Mouse (Mus musculus): ENCODE results near the gene C1qb.

C1qb gene

DNA sequence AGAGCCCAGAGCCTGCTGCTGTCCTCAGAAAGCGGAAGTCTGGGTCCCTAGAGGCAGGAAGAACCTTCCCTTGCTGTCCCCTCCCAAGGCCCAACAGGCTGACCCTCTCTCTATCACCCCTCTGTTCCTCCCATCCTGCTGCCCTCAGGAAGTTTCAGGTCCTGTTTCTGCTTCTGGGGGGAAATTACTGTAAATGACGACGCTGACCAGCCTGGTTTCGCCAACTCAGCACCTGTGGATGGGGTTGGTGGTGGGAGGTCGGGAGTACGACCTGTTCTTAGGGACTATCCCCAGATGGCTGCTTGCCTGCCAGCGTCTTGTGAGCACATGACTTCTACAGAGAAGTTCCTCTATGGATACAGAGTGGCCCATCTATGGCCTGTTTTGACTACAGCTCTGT is at the start of gene C1qb:
C1qb (minus strand) TSS at position 87 of the 400 bp plus-strand sequence.
- DNase-seq, result peak; percentile 22

DNA sequence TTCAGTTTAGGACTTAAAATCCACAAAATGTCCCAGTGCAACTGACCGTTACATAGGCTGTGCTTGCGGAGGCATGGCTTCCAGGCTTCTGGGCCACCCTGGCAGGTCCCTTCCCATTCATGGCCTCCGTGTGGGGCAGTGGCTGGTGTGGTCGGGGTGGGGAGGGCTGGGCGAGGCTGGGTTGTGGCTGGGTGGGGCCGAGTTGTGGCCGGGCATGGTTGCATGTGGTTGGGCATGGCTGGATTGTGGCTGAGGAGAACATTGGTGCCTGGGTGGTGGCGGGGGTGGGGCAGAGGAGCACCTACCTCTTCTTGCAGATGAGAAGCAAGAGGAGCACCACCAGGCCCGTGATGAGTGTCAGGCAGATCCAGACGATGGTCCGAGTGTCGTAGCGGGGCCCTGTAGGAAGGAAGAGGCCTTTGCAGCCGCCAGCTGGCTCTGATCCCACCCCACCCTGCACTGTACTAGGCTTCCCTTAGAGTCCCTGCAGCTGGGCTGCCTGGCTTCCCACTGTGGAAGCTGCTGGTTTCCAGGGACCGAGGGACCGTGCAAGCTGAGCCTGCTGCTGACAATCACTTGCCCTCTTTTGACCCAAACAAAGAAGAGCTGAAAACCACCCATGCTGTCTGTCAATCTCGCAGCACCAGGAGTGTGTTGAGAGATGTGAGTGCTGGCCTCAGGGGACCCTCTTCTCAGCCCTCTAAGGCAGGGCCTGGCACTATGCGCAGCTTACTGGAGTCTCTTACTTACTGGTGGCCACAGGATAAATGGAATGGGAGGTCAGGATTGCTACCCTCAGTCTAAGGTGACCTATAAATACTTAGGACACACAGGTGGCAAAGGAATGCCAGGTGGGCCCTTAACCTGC is 49.0 kb upstream of the C1qb start:
- peak; percentile 44 for DNase-seq

DNA sequence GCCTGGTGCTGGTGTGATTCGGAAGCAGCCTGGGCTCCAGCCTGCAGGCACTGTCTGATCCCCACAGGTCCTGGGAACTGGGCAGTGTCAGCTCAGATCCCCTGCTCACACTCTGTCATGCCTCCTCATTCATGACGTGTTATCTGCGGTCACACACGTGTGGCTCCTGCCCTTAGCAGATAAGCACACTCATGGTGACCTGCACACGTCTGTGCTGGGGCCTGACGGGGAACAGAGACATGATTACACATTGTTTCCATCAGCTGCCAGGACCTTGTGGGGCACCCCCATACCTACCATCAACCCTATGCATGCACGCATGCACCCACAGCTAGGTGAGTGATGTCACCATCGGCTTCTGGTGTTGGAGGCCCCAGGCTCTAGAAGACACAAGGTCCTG is 44.5 kb upstream of the C1qb start:
- peak; percentile 70 for DNase-seq

DNA sequence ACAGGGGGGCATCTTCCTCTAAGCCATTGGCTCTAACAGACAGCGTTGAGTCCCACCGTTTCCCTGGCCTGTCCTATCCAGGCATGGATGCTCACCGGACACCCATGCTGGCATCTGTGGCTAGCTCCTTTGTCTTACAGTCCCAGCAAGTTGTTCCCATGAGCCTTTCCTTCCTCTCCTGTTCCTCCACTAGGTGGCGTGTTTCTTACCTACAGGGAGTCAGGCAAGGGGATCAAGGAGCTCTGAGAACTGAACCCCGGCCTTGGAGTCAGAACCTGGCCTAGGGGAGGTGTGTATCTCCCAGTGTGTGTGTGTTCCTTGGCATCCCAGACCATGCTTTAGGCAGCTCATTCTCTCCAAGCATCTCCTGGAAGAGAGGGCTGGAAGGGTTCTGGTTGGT is 42.9 kb upstream of the C1qb start:
- peak; percentile 37 for DNase-seq

DNA sequence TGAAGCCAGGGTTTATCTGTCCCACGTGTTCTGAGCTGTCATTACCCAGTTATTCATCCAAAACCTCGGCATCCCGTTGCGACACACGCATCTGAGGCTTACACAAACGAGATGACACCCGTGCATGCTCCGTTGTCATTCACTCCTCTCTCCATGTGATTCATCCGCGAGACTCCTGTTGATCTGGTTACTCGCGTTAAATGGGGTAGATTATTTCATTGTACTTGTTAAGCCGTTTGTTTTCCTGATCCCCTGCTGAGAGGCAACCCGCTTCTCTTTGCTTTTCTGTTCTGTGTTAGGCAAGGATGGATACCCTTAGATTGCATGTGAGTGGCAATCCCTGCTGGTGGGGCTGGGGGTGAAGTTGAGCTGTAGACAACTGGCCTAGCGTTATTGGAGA is 39.8 kb upstream of the C1qb start:
- DNase-seq, result no peak

DNA sequence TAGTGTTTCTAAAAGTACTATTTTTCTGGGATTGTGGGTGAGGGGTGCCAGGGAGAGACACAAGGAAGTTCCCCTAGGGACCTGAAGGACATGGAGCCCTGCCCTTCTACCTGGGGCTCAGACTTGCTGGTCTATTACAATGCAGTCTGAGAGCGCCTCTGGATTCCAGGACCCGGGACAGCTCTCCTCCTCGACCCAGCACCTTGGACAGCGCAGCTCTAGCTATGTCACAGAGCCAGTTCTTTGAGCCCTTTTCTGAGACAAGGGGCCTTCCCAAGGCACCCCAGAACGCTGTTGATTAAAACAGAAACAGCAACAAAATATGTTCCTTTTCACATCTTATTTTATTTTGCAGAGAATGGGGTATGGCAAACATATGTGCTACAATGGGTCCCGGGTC is 38.5 kb upstream of the C1qb start:
- peak; percentile 67 for DNase-seq

DNA sequence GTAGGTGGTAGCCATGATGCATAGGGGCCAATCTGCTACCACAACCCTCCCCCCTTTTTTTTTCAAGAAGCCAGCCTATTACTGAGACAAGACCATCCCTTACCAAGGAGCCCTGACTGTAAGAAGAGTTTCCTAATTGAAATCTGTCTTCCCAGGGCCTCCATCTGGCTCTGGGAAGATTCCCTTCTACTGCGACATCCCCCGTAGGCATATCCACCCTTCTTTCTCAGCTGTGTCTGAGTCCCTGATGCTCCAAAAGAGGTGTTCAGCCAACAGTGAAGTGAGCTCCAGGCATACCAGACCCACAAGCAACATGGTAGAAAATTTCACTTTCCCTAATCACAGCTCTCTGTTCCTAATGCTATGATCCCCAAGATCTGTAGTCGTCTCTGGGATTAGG is 33.5 kb upstream of the C1qb start:
- no peak for DNase-seq

DNA sequence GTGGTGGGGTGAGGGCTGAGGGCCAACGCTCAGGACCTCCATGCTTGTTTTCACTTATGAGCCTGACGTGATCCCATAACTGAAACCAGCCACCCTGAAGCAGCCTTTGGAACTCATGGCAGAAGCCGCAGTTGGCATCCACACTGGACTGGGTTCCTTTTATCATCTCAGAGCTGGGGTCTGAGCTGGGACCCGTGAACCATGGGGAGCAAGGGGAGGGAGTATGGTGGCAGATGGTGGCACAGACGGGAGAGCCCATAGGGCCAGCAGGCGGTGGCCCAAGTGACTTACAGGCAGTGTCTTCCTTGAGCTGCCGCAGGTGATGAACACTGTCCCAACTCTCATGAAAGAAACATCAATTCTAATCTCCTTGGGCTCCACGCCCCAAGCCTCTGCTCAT is 32.8 kb upstream of the C1qb start:
- DNase-seq, result no peak

DNA sequence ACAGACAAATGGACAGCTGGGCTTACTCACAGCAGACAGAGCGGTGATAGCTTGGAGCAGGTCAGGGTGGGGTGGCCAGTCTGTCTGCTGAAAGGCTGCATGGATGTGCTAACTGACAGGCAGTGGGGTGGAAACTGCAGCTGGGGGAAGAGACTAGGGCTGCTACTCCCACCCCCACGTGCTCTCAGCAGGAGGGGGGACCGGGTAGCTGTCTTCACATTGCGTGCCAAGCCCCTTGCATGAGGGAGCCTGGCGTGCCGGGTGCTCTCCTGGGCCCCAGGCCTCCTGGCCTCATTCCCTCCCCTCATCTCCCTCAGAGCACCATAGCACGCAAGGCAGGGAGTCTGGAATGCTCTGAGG is 31.2 kb upstream of the C1qb start:
- no peak for DNase-seq

DNA sequence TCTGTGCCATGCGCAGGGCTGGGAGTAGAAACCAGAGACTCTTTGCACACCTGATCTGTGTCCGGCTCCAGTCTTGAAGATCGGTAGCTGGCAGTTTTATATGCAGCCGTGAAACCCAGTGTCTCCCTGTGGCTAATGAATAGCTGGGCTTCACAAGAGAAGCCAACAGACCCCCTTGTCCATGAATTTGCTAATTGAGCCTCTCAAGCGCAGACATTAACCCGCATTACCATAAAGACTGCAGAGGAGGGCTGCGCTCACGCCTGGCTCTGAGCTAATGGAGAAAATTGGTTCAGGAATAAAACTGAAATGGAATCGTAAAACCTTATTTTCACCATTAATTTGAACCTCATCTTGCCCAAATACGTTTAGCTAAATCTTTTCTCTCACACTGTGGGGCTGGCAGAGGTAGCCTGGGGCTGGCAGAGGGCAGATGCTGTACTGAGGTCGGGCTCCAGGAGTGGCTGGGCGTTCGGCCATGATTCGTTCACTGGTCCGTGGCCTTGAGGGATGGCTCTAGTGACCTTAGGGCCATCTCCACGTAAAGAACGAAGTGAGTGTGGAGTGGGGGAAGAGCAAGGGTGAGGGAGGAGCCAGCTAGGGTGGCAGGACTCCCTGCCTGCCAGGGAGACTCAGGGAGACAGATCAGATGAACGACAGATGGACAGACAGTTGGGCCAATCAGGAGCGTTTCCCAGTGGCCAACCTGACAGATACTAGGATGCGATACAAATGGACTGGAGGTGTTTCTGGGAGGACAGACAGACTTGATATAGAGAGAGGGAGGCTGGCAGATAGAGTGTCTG is 30.6 kb upstream of the C1qb start:
- no peak for DNase-seq

DNA sequence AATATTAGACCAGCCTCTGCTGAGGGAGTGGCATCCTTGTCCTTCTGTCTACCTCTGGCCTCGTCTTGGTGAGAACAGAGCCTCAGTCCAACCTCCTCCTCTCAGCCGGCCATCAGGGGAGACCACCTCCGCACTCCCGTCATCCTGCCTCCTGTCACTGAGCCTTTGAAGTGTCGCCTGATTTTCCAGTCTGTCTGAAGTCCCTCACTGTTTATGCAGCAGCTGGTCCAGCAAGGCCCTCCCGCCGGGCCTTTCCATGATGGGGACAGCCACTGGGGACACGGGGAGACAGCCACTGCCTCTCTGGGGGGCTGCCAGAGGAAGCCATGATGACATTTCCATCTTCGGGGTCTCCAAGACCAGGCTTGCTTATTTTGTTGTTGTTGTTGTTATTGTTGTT is 26.9 kb upstream of the C1qb start:
- DNase-seq, result no peak

DNA sequence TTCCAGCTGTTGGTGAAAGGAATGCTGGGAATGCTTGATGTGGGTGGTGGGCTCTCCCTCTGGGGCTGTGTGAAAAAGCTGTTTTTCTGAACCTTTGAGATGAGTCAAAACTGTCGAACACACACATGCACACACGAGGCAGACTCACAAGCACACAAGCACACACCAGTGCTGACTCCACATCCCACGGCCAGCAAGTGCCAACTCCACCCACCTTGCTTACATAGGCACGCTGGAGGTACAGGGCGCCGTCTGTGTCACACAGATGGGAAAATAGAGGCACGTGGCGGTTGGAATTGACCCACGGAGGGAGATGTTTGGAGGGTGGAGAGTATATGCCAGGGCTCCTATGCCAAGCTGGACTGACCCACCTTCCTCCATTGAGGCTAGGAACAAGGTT is 25.8 kb upstream of the C1qb start:
- DNase-seq, result no peak

DNA sequence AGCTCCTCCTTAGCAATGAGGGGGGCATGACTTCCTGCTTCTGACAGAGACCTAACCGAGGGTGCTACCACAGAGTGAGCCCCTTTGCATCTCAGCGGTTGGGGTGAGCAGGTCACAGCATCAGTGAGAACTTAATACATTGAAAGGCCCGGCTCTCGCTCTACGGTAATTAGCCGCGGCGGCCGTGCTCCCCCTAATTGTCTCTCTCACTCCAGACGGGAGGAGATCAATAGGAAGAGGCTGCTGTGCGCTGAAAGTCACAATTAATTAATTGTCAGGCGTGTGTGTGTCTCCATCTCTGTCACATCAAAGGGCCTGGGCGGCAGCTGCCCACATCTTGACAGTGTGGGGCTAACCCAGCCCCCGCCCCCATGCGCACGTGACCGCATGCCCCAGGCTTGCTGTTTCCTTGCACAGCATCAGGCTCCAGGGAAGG is 25.2 kb upstream of the C1qb start:
- DNase-seq, result no peak

DNA sequence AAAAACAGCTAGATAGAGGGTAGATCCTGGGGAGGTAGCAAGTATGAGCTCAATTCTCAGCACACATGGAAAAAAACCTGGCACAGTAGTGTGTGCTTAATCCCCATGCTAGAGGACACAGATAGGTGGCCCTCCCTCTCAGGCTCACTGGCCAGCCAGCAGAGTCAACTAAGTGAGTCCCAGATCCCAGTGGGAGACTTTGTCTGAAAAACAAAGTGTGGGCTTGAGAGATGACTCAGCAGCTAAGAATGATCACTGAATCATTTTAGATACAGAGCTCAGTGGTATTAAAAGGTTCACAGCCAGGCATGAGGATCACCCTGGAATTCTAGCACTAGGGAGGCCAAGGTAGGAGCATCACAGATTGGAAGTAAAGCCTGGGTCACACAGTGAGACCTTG is 21.8 kb upstream of the C1qb start:
- DNase-seq, result no peak

DNA sequence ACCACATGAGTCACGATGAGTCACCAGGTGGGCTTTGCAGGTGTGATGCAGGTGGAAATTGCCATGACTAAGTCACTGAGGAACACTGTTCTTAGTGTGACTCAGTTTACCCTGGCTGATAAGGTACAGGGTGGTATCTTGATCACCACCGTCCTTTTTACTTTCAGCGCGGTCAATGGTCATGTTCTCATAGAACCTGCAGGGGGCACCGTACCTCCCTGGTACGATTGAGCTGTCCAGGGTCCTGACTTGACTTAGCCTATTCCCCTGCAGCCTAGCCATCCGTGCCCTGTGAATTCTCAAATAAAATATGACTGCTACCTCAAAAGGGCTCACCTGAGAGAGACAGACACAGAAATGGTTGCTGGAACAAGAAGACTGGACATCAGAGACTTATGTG is 21.0 kb upstream of the C1qb start:
- peak; percentile 57 for DNase-seq

DNA sequence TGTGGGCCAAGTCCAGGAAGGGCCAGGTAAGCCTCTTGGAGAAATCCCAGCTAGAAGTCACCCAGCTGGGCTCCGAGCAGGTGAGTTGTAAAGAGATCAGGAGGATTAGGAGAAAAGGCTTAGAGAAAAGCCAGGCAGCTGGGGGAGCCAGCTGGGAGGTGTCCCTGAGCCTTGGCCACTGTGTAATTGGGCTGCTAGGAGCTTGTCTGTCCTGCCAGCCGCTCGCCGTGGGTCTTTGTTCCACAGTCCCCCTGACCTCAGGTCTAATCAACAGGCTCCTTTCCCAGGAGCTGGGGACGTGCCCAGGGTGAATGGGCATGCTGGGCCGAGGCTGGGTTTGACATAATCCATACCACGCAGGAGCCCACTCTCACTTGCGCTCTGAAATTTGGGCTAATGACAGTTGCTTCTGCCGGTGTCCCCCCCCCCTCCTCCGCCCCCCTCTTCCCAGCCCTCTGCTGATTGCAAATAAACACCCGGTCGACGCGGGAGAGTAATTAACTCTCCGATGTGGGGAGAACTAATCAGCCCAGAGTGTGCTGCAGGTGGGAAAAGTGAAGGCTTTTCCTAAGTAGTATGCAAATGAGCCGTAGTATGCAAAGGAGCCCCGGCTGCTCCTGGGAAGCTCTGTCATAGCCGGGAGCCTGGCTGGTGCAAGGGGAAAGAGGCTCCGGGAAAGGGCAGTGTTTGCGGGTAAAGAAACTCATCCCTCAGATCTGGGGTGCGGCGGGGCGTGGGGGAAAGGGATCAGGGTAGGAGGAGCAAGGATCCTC is 19.0 kb upstream of the C1qb start:
- no peak for DNase-seq

DNA sequence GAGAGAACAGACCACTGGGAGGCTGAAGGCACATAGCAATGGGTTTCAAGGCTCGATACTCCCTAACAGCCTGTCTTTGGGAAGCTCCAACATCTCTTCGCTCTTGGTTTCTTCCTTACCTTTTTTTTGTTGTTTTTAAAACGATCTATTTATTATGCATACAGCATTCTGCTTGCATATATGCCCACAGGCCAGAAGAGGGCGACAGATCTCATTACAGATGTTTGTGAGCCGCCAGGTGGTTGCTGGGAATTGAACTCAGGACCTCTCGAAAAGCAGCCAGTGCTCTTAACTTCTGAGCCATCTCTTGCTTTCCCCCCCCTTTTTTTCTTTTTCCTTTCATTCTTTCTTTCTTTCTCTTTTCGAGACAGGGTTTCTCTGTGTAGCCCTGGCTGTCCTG is 13.2 kb upstream of the C1qb start:
- DNase-seq, result no peak

DNA sequence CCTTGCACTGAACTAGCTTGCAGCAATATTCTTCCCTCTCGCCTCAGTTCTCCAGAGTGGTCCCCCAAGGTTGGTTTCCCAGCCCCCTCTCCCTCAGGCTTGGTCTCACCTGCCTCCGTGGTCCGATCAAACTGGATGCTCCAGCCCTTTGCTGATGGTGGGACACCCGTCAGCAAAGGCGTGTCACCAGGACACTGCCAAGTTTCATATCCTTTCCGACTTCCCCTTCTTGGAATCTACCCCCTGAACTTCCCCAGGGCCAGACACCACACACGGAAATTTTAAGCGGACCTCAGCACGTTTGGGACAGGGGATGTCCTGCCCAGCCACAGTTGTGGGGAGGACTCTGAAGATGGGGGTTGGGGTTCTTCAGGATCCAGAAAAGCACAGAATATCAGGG is 12.7 kb upstream of the C1qb start, which contains the start of gene C1qa:
C1qa (minus strand) TSS at position 167 of the 400 bp plus-strand sequence.
- no peak for DNase-seq

DNA sequence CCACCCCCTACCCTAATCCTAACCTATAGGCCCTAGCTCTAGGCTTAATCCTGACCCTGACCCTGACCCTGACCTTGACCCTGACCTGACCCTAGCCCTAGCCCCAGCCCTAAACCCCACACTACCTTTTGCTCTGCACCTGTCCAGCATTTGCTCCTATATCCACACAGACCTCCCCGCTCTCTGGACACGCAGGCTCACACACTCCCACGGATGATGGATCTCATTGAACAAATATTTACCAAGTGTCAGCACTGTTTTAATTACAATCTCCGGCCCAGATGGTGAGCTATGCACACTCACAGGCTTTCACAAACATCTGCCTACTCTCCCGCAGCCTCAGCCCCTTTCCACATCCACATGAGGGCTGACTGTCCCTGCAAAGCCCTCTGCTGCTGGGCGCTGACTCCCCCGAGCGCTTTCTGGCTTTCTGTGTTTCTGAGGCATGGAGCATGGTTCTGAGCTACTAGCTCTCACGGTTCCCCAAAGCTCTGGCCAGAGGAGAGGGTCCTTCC is 12.2 kb upstream of the C1qb start:
- no peak for DNase-seq

DNA sequence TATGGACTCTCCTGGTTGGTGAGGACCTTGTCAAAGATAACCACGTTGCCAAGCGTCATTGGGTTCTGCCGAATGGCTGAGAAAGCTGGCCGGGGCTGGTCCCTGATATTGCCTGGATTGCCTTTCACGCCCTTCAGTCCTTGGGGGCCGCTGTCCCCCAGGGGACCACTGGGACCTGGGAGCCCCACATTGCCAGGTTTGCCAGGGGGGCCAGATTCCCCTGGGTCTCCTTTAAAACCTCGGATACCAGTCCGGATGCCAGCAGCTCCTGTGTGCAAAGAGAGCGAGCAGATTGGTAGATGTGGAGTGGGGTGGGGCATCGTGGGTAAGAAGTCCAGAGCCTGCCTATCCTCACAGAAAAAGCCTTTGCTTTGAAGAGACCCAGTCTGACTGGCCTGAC is 10.5 kb upstream of the C1qb start:
- no peak for DNase-seq

DNA sequence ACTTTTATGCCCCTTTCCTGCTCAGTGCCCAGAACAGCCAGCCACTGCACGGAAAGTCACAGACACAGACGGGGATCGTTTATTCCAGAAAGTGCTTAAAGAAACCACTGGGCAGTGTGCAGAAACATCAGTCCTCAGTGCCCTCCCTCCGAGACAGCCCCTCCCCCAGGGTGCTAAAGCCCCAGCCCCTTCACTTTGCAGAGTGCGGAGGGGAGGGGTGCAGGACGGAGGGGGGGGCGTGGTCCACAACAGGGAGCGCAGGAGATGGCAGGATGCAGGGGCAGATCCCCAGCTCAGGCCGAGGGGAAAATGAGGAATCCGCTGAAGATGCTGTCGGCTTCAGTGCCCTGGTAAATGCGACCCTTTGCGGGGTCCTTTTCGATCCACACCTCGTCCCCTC is 9.9 kb upstream of the C1qb start:
- no peak for DNase-seq

DNA sequence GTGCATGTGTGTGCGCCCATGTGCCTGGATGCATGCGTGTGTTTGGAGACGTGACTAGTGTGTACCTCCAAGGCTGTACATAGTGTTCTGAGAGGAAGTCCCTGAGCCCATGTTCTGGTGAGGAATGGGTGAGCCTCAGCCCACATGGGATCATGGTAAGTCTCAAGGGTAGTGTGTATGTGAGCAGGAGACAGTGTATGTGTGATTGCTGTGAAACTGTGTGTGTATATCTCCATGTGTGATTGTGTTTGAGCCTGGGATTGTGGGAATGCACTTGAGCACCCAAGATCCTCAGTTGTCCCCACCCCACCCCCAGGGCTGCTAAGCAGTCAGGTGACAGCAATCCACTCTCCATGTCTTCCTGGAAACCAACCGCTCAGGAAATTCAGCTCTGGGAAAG is 8.8 kb upstream of the C1qb start:
- no peak for DNase-seq

Data from liver (tissue).